Mouse (Mus musculus): ENCODE data around the gene Rhou.

The Rhou gene

DNA sequence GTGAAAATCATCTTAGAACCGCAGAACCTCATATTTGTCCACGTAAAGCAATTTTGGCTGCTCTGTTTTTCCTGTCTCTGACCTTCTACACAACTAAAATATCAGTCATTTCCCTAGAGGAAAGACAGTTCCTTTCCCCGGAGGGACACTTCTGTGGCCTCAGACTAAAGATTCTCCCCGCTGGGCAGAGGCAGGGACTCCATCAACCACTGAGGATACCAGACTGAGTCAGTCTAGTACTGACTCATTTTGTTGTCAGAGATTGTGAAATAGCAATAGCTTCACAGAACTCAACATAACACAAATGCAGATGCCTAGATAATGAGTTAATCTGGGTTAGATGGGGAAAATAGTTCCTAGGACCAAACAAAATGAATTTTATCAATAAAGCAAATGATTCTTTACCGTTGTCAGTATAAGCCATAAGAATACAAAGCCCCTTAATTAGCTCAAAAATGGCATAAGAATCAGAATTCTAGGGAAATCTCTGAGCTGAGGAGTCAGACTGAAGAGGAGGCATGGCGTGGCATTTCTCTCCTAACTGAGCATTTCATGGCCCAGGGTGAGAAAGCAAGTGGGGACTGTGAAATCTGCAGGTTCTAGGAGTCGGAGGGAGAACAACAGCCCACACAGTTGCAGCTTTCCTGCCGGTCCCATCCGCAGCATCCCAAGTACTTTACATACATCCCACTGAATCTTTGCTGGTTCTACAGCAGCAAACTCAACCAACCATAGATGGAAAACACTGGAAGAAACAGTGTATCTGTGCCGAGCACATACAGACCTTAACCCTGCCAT, 38.6 kb downstream of the Rhou start:
- no peak for DNase-seq (ENCODE audit: low read depth, low spot score)

DNA sequence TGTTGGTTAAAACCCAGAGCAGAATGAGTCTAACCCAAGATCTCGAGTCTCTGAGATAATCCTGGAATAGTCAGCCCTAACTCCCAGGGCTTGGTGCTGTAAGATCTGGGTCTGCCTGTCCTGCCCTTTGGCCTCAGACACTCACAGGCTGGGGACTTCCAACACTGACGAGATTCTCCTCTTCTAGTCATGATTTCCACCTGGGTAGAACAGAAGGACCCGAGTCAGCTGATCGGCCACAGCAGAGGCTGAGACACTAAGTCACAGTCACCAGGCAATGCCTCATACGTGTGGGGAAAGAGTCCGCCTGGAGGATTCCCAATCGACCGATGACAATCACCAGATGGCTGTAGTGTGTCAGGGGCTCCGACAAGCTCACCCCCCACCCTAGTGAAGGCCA, 42.4 kb downstream of the Rhou start:
- DNase-seq (ENCODE audit: low read depth, low spot score) = no peak

DNA sequence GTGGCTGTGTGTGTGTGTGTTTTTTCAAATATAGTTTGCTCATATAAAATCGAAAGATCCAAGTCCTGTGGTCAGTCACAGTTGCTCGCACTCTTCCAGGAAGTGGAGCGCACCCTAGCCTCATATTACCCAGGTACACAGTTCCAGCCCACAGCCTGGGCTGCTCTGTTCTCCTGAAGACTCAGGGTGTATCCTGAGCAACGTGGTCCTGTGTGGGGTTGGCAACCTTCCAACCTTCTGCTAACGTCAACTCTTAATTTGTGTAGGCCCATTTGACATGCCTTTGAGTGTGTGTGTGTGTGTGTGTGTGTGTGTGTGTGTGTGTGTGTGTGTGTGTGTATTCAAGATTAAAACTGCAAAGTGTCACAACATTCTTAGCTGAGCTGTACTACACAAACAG, 43.6 kb downstream of the Rhou start:
- no peak for DNase-seq (ENCODE audit: low read depth, low spot score)

DNA sequence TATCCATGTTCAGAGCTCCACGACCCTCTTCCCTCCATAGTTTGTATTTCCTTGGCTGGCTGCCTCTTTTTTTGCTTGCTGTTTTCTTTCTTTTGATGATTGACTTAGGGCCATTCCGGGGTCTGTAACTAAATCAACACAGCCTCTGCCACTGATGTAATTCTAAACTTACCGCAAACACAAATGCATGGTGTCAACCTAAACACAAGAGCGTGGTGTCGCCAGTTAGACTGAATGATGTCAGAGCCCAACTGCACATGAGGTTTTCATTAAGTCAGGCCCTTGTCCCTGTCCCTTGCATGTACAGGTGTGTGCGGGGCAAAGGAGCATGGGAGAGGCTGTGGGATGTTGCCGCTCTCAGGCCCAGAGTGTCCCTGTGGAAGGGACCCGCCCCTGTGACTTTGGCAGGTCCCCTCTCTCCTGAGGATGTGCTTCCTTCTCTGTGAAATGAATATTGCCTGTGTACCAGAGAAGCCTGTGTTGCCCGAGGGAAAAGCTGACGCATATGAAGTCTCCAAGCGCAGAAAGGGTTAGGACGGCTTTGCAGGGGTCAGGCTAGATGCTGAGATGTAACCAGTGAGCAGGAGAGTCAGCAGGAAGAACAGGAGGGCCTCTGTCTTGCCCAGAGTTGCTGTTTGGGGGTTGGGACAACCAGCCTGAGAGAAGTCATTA, 46.8 kb downstream of the Rhou start:
- no peak for DNase-seq (ENCODE audit: low read depth, low spot score)

DNA sequence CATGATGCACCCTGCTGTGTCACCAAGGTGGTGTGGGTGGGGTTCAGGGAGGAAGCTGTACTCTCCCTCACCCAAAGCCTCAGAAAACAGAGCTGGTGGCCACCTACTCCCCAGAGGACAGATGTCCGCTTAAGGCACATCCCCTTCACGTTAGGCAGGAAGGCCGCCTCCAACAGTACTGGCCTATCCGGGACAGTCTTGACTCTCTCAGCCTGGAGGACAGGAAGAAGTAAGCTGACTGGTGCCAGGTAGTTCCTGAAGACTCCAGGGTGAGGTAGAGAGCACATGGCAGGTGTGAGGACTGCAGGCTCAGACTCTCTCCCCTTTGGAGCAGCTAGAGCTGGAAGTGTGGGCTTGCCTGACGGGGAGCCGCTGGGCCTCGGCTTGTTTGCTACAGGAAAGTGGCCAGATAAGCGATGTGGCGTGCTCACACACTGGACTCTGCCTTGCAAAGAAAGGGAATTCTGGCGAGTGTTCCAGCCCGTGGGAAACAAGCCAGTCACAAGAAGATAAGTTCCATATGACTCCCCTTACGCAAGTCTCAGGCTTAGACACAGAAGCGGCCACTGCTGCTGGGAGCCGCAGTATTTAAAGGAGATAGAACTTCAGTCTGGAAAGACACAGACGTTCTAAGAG, 48.3 kb downstream of the Rhou start:
- DNase-seq (ENCODE audit: low read depth, low spot score) = no peak

DNA sequence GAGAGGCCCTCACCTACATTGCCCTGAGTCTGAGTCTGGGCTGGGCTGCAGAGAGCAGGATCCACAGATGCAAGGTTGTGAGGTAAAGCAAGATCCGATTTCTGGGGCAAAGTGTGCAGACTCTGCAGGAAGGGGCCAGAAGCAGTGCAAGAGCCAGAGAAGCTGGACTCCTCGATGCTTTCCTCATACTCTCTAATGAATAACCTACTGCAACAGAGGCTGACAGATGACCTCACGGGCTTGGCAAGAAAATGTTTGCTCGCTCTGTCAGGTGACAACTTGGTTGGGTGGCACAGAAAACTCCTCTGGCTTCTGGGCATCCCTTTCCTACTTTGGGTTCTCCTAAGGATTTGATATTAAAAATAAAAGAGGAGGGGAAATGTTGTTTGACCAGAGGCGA, 51.6 kb downstream of the Rhou start:
- no peak for DNase-seq (ENCODE audit: low read depth, low spot score)

DNA sequence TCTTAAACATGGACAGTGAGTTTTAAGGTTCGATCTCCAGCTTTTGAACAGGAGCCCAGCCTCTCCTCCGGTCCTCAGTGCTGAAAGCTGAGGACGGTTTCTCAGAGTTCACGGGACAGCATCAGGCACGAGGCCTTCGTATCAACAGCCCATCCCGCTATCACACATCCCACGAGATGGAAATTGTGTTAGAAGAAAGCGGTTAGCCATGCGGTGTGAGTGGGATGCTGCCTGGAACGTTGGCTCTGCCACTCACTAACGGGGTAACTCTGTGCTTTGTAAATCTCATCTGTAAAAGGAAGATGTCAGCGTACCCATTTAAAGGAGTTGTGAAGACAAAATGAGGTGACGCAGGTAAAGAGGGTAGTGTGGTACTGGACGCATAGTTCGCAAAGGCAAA, 53.4 kb downstream of the Rhou start:
- DNase-seq (ENCODE audit: low read depth, low spot score) = no peak

DNA sequence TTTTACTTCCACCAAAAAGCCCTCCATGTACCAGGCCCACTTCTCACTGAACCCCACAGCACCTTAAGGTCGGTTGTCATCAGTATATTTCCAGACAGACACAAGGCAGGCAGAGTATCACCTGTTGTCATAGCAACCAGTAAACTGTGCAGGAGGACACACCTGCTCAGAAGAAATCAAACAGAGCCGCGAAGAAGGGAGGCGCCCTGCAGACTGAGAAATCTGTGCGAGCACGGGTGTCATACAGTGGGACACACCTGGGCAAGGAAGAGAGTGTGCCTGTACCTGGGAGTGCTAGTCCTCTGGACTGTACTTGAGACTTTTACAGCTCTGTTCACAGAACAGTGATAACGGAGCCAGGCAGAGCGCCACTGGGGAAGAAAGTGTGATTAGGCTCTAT, 55.0 kb downstream of the Rhou start:
- peak; percentile 34 for DNase-seq (ENCODE audit: low read depth, low spot score)

DNA sequence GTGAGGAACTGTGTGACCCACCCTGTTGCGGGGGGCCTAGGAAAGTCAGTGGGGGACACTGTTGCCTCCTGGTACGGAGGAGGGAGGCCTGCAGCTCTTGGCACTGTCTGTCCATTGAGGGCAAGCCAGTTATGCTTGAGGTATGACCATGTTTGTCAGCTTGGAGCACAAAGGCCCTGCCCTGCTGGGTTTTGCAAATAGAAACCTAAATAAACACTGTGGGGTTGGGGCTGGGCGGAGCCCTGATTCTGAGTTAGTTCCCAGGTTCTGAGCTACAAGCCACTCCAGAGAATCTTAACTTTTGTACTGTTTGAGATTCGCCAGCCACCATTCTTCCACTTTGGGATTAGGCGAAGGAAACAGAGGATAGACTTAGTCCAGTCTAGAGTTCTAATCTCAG, 56.6 kb downstream of the Rhou start:
- DNase-seq (ENCODE audit: low read depth, low spot score) = no peak
